Mouse (Mus musculus) retina, embryonic 14.5 days (tissue): ENCODE measurements around the gene Rad51d.
A peak's percentile ranks its signal among the peaks of the same experiment; 100 is the strongest.
"Not testable (repeated sequence)": the region's sequence is repeated elsewhere in the genome, so short reads cannot be mapped to it uniquely, and the experiment has no call there.

Experiments used
- DNase-seq: peaks from one replicate; pipeline ENCODE4 v3.0.0-alpha.2; 2015; ENCODE audit warnings: low spot score

Gene Rad51d

GRCm38 (mm10) chr11:82855327-82855973 lies 35.0 kb downstream of the Rad51d start:
- no peak for DNase-seq

DNA sequence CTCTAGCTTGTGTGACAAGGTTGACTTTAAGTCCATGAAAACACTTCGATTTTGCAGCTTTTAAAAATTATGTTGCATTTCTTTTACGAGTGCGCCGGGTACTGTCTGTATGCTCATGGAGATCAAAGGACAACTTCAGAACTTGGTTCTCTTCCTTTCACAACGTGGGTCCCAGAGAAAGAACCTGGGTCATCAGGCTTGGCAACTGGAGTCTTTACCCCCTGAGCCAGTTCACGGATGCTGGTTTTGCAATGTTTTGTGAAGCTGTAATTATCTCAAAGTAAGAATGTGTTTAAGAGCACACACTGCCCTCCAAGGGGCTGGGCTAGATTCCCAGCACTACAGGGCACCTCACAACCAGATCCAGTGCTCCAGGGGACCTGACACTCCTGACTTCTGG lies 36.3 kb downstream of the Rad51d start:
- no peak for DNase-seq

DNA sequence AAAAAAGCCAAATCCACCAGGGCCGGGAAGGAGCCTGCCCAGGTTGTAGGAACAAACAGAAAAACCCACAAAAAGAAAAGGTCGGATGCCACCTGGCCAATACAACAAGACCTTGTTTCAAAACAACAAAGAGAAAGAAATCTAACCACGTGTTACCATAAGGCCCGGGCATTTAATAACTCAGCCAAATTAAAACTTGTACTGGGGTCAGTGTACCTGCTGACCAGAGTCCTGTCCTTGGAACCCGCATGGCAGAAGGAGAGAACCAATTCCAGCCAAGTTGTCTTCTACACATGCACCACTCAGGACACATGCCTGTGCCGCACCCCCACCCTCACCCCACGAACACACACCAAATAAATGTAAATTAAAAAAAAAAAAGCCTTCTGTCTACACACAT lies 37.5 kb downstream of the Rad51d start:
- no peak for DNase-seq

GRCm38 (mm10) chr11:82852540-82852939 lies 37.9 kb downstream of the Rad51d start:
- DNase-seq, result no peak

- no peak for DNase-seq
These were observed 38.3 kb downstream of the Rad51d start for GRCm38 (mm10) chr11:82852115-82852514.

DNA sequence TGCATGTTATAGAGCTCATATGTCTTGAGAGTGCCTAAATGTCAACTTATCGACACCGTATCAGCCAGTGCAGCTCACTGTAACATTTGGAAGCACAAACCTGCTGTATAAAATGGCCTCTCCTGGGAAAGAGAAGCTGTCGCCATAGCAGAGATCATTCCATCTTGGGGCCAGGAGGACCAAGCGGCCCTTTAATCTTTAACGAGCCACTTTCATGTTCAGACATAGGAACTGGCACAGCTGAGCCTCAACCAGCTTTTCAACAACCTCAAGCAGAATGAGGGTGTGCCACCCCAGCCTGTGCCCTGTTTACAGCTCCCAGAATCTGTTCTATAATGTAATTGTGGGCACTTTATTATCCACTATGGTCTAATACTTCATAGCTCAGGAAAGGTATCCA lies 40.2 kb downstream of the Rad51d start:
- DNase-seq, result no peak

DNA sequence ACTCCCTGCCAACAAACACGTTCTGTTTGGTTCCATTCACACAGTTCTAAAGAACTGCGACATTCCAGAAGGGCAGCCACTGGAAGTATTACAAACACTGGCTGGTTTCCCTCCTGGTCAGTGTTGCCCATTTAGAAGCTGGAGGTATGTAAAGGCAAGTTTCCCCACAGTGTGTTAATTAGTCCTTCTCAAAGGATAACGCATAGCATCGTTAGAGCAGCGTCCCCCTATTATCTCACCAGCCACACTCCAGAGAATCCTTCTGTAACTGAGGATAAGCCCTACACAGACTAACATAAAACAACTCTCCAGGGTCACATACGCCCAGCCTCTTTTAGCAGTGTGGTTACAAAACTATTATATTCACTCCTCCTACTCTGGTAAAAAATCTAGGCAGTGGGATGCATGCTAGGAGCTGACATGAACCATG lies 42.8 kb downstream of the Rad51d start:
- no peak for DNase-seq

DNA sequence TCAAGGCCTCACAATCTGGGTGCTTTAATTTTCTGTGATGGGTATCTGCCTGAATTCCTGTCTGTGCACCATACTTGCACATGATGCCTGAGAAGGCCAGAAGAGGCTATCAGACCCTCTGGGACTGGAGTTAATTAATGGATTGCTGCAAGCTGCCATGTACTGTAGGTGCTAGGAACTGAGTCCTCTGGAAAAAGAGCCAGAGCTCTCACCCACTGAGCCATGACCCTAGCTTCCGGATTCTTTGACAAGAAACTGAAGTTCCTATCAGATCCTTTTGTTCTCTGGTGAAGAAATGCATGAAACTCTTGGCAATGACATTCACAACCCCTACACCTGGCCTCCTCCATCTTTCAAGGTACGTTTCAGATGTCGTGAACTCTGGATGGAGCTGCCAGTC lies 43.5 kb downstream of the Rad51d start:
- DNase-seq, result no peak

DNA sequence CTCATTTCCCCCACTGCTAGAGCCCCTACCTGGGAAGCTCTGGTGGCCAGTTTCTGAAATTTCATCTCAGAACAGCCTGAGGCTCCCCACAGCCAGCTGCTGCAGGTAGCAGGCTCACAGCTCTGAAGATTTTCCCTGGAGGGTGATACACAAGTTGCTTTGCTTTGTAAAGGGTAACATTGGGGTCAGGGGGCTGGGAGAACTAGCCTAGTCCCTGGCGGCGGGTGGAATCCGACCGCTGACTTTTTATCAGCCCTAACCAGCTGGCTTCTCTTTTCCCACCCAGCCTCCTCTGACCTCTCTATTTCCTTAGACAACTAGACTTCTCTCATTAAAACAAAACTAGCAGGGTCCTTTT lies 44.4 kb downstream of the Rad51d start:
- DNase-seq, result no peak

GRCm38 (mm10) chr11:82845415-82846078 lies 44.9 kb downstream of the Rad51d start:
- DNase-seq, result peak; percentile 73

GRCm38 (mm10) chr11:82844771-82845414 lies 45.5 kb downstream of the Rad51d start:
- DNase-seq, result no peak

DNA sequence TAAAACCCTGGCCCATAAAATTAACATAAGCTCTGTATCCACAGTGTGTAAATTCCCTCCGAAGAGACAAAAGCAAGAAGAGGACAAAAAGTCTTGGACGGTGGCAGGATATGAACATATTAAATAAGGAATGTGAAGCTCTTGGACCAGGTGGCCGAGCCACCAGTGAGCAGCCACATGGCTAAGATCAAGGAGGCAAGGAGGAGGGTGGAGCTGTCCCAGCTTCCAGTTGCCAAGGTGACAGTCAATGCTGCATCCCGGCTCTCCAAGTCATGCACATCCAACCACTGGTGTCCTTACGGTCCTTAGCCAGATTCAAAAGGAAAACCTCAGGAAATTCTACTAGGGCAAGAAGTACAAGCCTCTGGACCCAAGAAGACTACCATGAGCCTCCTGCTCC lies 51.9 kb downstream of the Rad51d start:
- no peak for DNase-seq

- DNase-seq, result no peak
These were observed 52.6 kb downstream of the Rad51d start for GRCm38 (mm10) chr11:82837848-82838247.

DNA sequence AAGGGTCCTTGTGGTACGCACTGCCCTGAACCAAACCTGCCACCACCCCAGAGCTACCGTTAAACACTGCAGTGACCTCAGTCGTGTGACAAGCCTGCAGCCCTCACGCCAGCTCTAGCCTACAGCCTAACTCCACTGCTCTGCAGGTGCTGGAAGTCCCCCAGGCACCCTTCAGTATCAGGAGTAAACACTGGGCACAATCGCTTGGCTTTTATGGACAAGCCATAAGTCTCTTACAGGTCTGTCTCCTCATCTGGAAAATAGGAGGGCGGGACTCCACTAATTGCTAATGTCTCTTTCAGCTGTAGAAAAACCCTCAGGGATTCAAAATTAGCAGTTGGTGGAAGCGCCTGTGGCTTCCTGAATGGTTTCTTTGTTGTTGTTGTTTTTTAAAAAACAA lies 53.2 kb downstream of the Rad51d start:
- no peak for DNase-seq

GRCm38 (mm10) chr11:82835616-82836432 lies 54.6 kb downstream of the Rad51d start:
- no peak for DNase-seq

GRCm38 (mm10) chr11:82834359-82834758 lies 56.1 kb downstream of the Rad51d start:
- DNase-seq, result not testable (repeated sequence)

- no peak for DNase-seq
These were observed 56.5 kb downstream of the Rad51d start for GRCm38 (mm10) chr11:82833929-82834328.

DNA sequence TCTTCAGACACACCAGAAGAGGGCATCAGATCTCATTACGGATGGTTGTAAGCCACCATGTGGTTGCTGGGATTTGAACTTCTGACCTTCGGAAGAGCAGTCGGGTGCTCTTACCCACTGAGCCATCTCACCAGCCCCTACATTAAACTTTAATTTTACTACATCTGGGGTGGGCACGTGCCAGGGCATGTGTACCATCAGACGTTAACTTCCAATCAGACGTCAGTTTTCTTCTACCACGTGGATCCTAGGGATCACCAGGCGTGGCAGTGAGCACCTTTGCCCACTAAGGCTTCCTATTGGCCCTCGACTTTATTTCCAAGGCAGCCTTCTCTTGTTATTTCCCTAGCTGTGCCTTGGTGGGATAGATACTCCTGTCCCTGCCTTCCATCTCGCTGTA lies 58.0 kb downstream of the Rad51d start:
- not testable (repeated sequence) for DNase-seq

- DNase-seq, result peak; percentile 63
These were observed 59.2 kb downstream of the Rad51d start for GRCm38 (mm10) chr11:82831008-82831893.

GRCm38 (mm10) chr11:82826818-82827217 lies 63.6 kb downstream of the Rad51d start:
- no peak for DNase-seq
